Mouse (Mus musculus): ENCODE data around the gene Hist1h4k. TPM values are rescaled to one million over a fixed set of nuclear protein-coding genes. Genes with fewer than 3 reads are reported as not detected.
"Not testable (repeated sequence)": the region's sequence is repeated elsewhere in the genome, so short reads cannot be mapped to it uniquely, and the experiment has no call there.

The Hist1h4k gene
- polyA plus RNA-seq, 1 experiment from 2014 or later, result 0.84 TPM

- no peak for ATAC-seq (ENCODE audit: low read depth)
- Histone ChIP-seq H3K9me3 (no peaks in the 10 kb centered on the region), H3K36me3 (no peaks in the 10 kb centered on the region), H3K9ac (no peak overlapping the region), H3K27me3 (no peaks in the 10 kb centered on the region), H3K4me2 (peak overlapping the region; percentile 76), H3K4me3 (no peak overlapping the region), H3K4me1 (replicated peaks) (peaks cover 39% of the 10 kb centered on the region), H3K27ac (replicated peaks) (no peak overlapping the region)
- 50% methylated on average over 3 of the region's 3 CpGs for WGBS
These were observed 2.1 kb upstream of the Hist1h4k start for GRCm38 (mm10) chr13:21752356-21752755.

DNA sequence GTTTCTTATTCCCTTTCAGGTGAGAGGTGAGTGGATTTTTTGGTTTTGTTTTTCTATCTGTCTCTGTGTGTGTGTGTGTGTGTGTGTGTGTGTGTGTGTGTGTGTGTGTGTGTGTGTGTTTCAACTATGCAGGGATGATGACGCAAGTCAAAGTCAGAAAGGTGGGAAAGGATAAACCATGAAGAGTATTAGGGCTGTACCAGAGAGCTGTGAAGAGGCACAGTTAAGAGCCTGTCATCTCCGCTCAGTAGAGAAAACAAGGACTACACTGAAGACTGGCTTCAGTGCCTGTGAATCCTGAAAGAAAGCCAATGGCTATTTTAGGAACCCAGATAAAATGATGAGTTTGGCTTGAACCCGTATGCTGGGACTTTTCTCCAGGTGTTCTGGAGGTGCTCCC, 1.5 kb upstream of the Hist1h4k start:
- ATAC-seq (ENCODE audit: low read depth), result no peak

GRCm38 (mm10) chr13:21751417-21751816, 1.1 kb upstream of the Hist1h4k start:
- H3K27ac ChIP-seq (replicated peaks), result no peak overlapping the region
- H3K9ac ChIP-seq, result no peak overlapping the region
- no peak for ATAC-seq (ENCODE audit: low read depth)
- no peaks in the 10 kb centered on the region for H3K9me3 ChIP-seq
- no peak overlapping the region for H3K4me3 ChIP-seq
- no peak overlapping the region for H3K4me2 ChIP-seq
- no peaks in the 10 kb centered on the region for H3K36me3 ChIP-seq
- peaks cover 41% of the 10 kb centered on the region for H3K4me1 ChIP-seq (replicated peaks)
- H3K27me3 ChIP-seq, result no peaks in the 10 kb centered on the region

More for the DNA sequence above, 1.5 kb upstream of the Hist1h4k start:
- no peak overlapping the region for H3K4me3 ChIP-seq
- H3K27ac ChIP-seq (replicated peaks), result no peak overlapping the region
- WGBS, result 79% methylated on average over 3 of the region's 3 CpGs
- H3K4me1 ChIP-seq (replicated peaks), result peaks cover 41% of the 10 kb centered on the region
- no peak overlapping the region for H3K9ac ChIP-seq
- no peaks in the 10 kb centered on the region for H3K9me3 ChIP-seq
- H3K36me3 ChIP-seq, result no peaks in the 10 kb centered on the region
- H3K4me2 ChIP-seq, result 0 out of 2 replicates have a peak overlapping the region, but pooled peaks have one; percentile 76
- H3K27me3 ChIP-seq, result no peaks in the 10 kb centered on the region

- H3K4me2 ChIP-seq, result peak overlapping the region; percentile 89
- no peaks in the 10 kb centered on the region for H3K9me3 ChIP-seq
- ATAC-seq (ENCODE audit: low read depth), result no peak
- H3K27ac ChIP-seq (replicated peaks), result peak overlapping the region; percentile 90
- 6% methylated on average over 5 of the region's 5 CpGs for WGBS
- no peaks in the 10 kb centered on the region for H3K36me3 ChIP-seq
- peak overlapping the region; percentile 57 for H3K4me3 ChIP-seq
- peak overlapping the region; percentile 76 for H3K9ac ChIP-seq
- no peaks in the 10 kb centered on the region for H3K27me3 ChIP-seq
- peaks cover 37% of the 10 kb centered on the region for H3K4me1 ChIP-seq (replicated peaks)
These were observed 732 bp downstream of the Hist1h4k start for GRCm38 (mm10) chr13:21749387-21750158.

- no peaks in the 10 kb centered on the region for H3K27me3 ChIP-seq
- no peak overlapping the region for H3K9ac ChIP-seq
- 86% methylated on average over 1 of the region's 1 CpGs for WGBS
- no peak overlapping the region for H3K27ac ChIP-seq (replicated peaks)
- peaks cover 23% of the 10 kb centered on the region for H3K4me1 ChIP-seq (replicated peaks)
- no peaks in the 10 kb centered on the region for H3K9me3 ChIP-seq
- no peak overlapping the region for H3K4me3 ChIP-seq
- H3K36me3 ChIP-seq, result no peaks in the 10 kb centered on the region
- no peak overlapping the region for H3K4me2 ChIP-seq
- no peak for ATAC-seq (ENCODE audit: low read depth)
These were observed 5.3 kb downstream of the Hist1h4k start for GRCm38 (mm10) chr13:21745006-21745405.

DNA sequence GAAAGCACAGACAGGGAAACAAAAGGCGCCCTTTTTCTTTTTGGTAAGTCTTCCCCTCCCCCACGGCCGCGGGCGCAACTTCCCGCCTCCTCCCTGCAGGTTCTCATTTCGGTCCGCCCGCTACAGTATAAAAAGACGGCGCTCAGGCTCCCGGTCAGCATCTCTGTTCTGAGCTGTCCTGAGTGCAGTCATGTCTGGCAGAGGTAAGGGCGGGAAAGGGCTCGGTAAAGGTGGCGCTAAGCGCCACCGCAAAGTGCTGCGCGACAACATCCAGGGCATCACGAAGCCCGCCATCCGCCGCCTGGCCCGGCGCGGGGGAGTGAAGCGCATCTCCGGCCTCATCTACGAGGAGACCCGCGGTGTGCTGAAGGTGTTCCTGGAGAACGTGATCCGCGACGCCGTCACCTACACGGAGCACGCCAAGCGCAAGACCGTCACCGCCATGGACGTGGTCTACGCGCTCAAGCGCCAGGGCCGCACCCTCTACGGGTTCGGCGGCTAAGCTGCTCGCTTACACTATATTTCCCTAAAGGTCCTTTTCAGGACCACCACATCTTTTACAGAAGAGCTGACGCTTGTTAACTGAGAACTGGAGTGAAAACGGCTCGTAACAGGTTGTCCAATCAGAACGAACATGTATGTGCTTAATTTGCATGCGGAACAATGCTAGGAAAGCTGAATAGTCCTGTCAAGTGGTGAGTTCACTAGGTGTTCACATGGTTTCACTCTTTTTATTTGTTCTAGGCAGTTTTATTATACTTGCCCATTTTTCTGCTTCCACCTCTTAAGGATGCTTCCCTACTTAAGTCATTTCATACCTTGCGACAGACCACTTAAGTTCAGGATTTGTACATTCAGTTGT, 15.2 kb downstream of the Hist1h4k start, which contains the start of gene Hist1h4j:
Gene Hist1h4j, plus strand, starts transcription at position 159 of the 862 bp plus-strand sequence.
- H3K36me3 ChIP-seq, H3K27me3 ChIP-seq, H3K9me3 ChIP-seq: not testable (repeated sequence)
- Histone ChIP-seq H3K4me1 (replicated peaks) (peaks cover 36% of the 10 kb centered on the region), H3K9ac (peak within 1 kb of the TSS; percentile 80), H3K4me2 (peak within 1 kb of the TSS; percentile 65), H3K4me3 (peak within 1 kb of the TSS; percentile 54), H3K27ac (replicated peaks) (peak within 1 kb of the TSS; percentile 98)
- peak; percentile 91 for ATAC-seq (ENCODE audit: low read depth)
- WGBS, result under 1% methylated on average over 51 of the region's 56 CpGs

DNA sequence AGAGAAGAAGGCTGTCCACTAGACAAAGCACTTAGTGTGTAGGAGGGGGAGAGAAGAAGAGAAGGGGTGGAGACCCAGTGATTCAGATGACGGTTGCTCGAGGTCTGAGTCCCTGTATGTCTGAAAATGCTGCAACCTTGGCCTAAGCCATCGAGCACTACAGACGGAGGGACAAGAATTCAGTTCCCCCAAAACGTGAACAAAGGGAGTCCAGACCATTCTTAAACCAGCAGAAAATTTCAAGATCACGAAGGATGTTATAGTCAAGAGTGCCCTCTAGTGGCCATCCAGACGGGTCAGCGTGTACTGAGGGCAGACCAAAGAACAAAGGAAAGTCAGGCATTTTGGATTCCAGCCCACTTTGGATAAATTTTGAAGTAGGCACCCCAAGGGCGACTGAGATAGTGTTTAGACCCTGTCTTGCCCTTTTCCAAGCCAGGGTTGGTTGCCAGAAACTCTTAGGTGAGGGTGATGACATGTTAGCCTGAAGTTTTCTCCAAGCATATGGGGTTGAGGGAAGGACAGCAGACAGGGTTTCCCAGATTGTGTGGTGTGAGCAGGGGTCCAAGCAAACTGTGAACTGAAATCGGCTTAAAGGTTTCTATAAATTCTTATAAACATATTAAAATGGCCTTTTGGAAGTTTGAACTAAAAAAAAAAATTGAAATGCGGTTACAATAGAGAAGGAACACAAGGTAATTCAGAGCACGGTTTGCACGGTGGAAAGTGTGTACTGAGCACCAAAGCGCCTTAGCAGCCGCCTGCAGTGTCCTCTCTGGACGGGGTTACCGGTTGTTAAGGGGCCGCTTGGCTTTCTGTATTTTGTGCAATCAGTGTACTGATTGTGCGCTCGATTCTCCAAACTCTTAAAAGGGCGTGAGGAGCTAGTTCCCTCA, 16.0 kb downstream of the Hist1h4k start:
- Histone ChIP-seq H3K36me3 (no peaks in the 10 kb centered on the region), H3K27me3 (no peaks in the 10 kb centered on the region), H3K4me1 (replicated peaks) (peaks cover 36% of the 10 kb centered on the region), H3K4me3 (peak overlapping the region; percentile 54), H3K9ac (peak overlapping the region; percentile 80), H3K4me2 (peak overlapping the region; percentile 65), H3K27ac (replicated peaks) (peak overlapping the region; percentile 98), H3K9me3 (no peaks in the 10 kb centered on the region)
- WGBS, result under 1% methylated on average over 21 of the region's 21 CpGs
- peak; percentile 86 for ATAC-seq (ENCODE audit: low read depth)

- peaks cover 36% of the 10 kb centered on the region for H3K4me1 ChIP-seq (replicated peaks)
- WGBS, result 64% methylated on average over 5 of the region's 5 CpGs
- no peak overlapping the region for H3K4me3 ChIP-seq
- peak overlapping the region; percentile 80; the same call in 1 of the 2 replicates for H3K9ac ChIP-seq
- H3K36me3 ChIP-seq, result no peaks in the 10 kb centered on the region
- no peaks in the 10 kb centered on the region for H3K27me3 ChIP-seq
- no peaks in the 10 kb centered on the region for H3K9me3 ChIP-seq
- ATAC-seq (ENCODE audit: low read depth), result peak; percentile 45
- H3K4me2 ChIP-seq, result no peak overlapping the region
- peak overlapping the region; percentile 98 for H3K27ac ChIP-seq (replicated peaks)
These were observed 16.8 kb downstream of the Hist1h4k start for GRCm38 (mm10) chr13:21733466-21733865.

- Histone ChIP-seq H3K36me3 (no peaks in the 10 kb centered on the region), H3K27ac (replicated peaks) (no peak overlapping the region), H3K27me3 (no peaks in the 10 kb centered on the region), H3K9ac (no peak overlapping the region), H3K4me1 (replicated peaks) (peaks cover 17% of the 10 kb centered on the region), H3K4me2 (no peak overlapping the region), H3K9me3 (no peaks in the 10 kb centered on the region), H3K4me3 (no peak overlapping the region)
- ATAC-seq (ENCODE audit: low read depth), result no peak
- WGBS, result 69% methylated on average over 1 of the region's 1 CpGs
These were observed 20.8 kb downstream of the Hist1h4k start for GRCm38 (mm10) chr13:21729544-21729943.

DNA sequence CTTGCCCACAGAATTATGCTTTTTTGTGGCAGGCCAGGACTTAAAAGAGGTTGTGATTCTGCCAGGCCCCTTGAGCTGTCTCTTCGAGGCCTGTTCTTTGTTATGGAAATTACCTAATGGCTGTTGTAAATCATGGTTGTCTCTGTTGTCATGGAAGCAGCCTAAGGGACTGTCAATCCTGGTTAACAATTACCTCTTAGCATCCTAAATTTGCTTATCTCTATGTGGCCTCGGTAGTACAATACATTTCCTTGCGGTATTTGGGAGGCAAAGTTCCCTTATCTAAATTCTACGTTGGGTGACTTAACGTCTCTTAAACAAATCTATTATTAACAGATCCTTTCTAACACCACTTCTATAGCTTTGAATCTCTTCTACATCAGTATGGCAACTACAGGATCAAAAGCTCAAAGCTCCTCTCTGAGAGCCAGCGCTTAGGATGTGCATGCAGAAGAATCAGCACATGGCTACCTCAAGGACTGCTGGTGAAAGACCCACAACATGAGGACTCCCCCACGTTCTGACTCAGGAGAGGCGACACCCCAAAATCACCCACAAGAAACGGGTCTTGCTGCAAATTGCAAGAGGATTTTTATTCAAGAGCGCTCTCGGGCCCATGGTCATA, 22.2 kb downstream of the Hist1h4k start:
- no peaks in the 10 kb centered on the region for H3K27me3 ChIP-seq
- peak; percentile 37; the same call in 1 of the 2 replicates for ATAC-seq (ENCODE audit: low read depth)
- H3K4me1 ChIP-seq (replicated peaks), result peaks cover 7% of the 10 kb centered on the region
- H3K4me2 ChIP-seq, result no peak overlapping the region
- no peaks in the 10 kb centered on the region for H3K36me3 ChIP-seq
- WGBS, result 16% methylated on average over 11 of the region's 11 CpGs
- H3K9me3 ChIP-seq, result no peaks in the 10 kb centered on the region
- H3K4me3 ChIP-seq, result no peak overlapping the region
- no peak overlapping the region for H3K9ac ChIP-seq
- H3K27ac ChIP-seq (replicated peaks), result peak overlapping the region; percentile 71
